Mouse (Mus musculus): ENCODE measurements around the gene Mcub.

Mcub gene

DNA sequence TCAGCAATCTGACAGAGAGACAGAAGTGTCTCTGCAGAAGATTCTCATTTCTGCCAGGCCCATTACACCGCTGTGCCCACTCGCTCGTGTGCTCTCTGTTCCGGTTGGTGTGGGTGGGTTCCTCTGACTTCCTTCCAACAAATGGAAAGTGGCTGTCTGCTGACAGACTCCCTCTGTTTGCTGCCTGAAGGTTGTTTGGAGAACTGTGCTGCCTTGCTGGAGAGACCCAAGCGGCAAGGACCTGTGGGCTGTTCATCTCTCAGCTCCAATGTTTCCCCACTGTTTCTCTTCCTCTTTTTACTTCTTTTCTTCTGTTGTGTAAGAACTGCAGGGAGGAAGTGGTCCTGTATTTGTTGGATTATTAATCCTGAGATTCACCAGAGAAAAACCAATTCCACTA is 21.6 kb downstream of the Mcub start:
- DNase-seq (ENCODE audit: low spot score): peak; percentile 29

DNA sequence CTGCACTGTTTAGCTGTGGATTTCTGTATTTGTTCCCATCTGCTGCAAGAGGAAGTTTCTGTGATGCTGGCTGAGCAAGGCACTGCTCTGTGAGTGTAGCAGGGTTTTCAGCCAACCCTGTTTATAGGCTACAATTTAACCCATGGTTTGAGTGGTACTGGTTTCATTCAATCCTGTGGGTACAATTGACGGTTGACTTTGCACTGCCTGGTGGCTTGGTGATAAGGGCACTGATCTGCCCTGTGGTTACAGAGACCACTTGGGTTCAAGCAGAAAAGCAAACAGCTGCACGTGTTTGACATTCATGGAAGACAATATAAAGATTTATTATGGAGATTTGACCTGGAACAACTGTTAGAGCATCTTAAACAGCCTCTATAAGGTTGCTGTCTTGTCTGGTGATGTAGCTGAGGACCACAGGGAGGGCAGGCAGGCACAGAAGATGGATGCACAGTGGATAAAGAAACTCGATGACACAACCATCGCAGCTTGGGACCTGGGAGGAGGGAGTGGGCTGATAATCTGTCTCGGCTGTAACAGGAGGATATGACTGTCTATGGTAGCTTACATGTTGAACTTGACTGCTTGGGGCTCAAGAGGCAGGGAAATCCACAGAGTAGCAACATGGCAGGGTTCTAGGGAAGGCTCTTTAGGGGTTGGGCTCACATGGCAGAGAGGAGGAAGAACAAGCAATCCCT is 23.6 kb downstream of the Mcub start:
- no peak for DNase-seq (ENCODE audit: low spot score)

DNA sequence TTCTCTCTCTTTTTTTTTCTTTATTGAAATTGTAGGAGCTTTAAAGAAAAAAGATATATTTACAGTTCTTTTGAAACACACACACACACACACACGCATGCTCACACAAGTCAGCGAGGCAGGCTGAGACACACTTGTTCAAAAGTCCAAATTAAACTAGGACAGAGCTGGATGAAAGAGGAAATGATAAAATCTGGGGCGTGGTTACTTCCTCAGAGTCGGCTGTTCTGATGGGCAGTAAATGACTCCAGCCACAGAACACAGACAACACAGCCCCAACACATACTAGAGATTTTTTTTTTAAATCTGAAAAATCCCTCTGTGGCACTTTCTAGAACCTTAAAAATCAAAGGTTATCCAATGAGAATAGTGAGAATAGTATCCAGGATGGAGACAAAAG is 26.2 kb downstream of the Mcub start:
- no peak for DNase-seq (ENCODE audit: low spot score)

DNA sequence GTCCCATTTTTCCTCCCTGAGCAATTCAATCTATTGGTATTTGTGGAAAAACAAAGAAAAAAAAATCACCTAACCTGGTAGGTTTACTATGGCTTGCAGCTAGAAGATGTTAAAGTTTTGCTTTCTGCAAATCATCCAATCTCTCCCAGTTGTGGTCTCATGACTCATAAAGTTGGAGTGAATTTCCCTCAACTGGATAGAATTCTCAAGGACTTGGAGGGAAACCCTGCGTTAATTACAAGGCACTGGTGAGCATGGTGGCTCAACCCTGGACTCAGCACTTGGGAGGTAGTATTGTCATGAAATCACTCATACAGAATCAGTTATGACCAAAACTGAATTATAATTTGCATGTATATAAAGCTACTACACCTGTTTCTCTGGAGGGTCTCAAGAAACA is 28.7 kb downstream of the Mcub start:
- no peak for DNase-seq (ENCODE audit: low spot score)

DNA sequence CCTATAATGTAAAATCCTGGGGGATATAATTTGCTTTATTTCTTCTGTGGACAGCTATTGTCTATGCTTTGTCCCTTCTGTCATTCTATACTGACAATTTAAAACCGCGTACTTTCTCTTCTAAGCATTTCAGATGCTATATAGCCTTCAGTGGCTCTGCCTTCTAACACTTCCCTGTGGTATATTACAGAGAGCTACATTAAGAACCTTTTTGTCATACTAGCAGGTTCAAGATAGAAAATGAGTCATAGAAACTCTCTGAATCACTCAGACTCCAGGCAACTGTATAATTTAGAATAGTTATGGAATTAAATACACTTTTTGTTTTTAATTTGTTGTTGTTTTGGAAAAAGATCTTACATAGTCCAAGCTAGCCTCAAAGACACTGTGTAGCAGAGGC is 29.2 kb downstream of the Mcub start:
- DNase-seq (ENCODE audit: low spot score): no peak

DNA sequence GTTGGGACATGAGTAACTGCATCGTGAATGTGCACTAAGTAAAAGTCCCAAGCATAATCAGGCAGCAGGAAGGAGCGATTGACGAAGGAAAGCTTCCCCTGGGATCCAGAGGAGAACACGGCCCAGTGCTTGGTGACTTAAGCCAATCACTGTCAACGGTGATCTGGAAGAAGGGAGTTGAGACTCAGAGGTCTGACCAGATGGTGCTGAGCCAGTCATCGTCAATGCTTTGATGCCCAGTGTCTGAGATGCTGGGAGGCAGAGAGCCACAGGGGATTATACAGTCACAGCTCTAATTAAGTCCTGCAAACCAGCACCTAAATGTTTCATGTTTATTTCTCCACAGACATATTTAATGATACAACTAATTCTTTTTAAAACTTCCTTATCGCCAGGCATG is 30.9 kb downstream of the Mcub start:
- DNase-seq (ENCODE audit: low spot score): no peak

DNA sequence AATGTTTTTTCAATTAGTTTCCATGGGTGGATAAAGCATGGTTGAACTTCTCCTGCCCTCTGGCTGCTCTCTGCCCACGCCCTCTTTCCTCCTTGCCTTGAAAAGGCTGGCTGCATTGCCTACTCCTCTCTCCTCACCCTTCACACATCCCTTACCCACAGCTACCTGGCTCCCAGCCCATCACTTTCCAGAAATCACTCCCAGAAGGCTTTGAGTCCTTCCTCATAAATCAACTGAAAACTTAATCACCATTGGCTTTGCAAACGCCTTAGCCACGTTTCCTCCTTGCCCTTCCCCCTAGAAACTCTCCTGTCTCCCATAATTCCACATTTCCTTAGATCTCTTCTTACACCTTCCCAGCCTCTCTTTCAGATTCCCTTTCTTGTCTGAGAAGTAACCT is 32.2 kb downstream of the Mcub start:
- DNase-seq (ENCODE audit: low spot score): no peak

DNA sequence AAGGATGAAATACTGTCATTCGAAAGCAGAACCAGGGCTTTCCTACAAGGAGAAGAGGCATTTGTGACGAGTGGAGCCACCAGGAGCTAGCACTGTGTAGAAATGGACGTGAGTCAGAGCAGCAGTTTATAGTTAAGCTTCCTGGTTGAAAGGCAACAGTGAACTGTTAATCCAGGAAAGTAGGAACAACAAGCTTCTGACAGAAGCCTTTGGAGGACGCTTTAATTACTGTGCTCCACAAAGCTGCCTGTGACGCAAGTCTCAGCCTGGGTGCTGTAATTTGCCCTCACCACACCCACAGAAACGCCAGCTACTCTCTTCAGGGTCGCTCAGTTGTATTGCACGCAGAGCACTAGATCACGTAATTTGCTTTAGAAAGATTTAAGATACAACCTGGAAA is 33.4 kb downstream of the Mcub start:
- no peak for DNase-seq (ENCODE audit: low spot score)

DNA sequence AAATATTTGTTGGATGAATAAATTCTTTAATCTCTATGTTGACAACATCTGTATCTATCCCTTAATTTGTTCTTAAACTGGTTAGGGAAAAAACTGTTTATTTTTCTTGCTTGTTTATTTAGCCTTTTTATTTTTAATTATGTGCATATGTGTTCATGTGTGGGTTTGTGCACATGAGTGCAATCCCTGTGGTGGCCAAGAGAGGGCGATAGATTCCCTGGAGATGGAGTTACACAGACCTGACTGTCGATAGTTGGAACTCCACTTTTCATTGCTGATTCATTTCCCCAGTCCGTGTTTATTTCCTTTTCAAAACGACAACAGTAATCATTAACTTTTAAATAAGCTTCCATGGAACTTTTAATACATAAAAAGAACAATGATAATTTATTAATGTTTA is 37.6 kb downstream of the Mcub start:
- no peak for DNase-seq (ENCODE audit: low spot score)

DNA sequence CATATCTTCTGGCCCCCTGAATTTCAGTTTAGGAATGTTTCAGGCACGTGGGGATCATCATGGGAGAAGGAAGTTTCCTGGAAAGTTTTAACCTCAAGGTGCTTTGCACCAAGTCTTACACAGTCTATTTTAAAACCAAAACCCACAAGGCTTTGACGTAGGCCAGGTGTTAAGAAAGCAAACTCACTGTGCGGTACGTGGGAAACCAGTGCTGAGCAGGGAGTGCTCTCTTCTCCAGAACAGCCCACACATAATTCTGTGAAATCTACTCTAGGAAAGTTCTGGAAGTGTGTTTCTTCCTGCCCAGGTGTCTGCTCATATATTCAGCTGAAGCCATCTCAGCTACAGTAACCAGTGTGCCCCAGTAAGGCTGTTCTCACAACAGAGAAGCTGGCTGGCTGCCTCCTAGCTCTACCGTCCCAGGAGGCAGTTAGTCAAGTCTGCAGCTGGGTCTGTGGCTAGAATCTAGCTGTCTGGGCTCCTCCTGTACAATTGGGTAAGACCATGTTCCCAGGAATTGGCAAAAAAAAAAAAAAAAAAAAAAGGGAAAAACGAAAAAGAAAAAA is 39.7 kb downstream of the Mcub start:
- DNase-seq (ENCODE audit: low spot score): no peak

DNA sequence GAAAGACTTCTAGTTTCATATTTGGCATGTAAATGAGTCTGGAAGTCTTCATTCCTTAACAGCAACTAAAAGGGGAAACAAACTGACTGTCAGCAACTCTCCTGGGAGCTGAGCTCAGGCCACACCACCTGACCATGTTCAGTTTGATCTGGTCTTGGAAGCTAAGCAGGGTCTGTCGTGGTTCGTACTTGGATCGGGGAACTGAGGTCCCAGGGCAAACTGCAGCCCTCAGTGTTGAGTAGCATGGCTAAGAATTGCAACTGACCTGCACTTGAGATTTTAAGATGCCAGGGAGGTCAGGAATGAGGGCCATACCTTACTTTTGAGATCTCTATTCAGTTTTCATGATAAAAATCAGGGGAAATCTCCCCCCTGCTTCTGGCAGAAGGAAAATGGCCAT is 44.1 kb downstream of the Mcub start:
- DNase-seq (ENCODE audit: low spot score): no peak

DNA sequence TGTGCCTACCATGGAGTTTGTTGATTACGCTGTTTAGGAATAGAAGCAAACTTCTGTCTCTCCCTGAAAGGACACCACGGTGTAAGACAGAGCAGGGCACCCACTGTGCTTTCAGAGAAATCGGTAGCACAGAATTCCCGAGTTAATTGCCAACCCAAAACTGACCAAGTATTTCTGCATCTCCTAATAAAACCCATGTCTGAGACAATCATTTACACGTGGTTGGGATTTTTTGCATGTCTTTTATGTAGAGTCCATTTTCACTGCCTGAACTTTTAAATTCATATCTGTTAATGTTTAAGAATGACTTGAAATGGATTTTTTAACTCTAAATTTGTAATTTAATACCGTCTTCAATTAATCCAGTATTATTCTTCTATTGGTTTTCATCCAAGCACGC is 46.4 kb downstream of the Mcub start:
- no peak for DNase-seq (ENCODE audit: low spot score)

DNA sequence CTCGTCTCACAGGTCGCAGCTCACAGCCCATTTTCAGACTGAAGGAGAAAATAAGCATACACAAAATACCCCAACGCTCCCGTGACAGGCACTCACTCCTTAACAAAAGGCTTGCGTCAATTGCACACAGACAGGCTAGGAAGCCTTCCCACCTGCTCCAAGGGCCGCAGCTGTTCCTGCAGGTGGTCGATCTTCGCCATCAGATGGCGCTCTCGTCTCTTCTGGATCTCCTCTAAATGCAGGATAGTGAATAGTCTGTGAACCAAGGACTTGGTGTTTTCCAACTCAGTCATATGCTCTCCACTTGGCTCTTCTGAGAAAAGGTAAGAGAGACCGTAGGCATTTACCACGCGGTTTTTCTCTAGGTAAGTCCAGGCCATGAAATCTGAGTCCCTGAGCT is 51.6 kb downstream of the Mcub start:
- DNase-seq (ENCODE audit: low spot score): peak; percentile 65

DNA sequence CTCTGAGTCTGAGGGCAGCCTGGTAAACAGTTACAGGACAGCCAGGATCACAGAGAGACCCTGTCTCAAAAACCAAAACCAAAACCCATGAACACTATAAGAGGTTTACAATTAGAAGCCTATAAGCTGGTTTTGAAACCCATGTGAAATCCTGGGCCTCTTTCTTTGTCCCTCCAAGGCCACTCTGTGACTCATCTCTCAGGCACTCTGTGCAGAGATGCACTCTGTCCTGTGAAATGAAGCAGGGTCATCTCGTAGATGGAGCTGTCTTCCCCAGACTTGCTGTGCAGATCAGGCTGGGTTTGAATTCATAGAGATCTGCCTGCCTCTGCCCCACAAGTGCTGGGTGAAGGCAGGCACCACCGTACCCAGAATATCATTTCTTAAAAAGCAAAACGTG is 52.6 kb downstream of the Mcub start:
- DNase-seq (ENCODE audit: low spot score): no peak

DNA sequence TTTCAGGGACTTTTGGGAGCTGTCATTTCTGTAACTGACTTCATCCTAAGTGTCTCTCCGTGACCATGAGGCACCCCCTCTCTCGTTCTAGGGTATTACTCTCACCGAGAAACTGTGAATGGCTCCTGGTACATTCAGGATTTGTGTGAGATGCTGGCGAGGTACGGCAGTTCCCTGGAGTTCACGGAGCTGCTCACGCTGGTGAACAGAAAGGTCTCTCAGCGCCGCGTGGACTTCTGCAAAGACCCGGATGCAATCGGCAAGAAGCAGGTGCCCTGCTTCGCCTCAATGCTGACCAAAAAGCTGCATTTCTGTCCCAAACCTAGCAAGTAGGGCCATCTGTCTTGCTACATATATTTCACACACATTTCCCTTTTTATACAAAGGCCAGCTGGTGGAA is 56.8 kb downstream of the Mcub start:
- DNase-seq (ENCODE audit: low spot score): no peak

DNA sequence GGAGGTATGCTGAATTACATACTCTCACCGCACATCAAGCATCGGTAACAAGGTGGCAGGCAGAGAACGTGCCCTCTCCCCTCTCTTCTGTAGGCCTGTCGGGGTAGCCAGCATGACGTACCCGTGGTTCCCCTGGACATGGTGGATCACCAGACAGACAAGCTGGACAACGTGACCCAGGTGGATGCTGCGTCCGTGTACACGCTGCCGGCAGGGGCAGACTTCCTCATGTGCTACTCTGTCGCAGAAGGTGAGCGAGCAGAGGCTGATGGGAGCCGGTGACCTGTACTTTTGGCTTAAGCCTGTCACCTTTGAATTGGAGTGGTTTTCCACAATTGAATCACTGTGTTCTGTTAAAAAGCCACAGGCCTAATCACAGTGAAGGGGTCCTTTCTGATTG is 58.0 kb downstream of the Mcub start:
- no peak for DNase-seq (ENCODE audit: low spot score)

DNA sequence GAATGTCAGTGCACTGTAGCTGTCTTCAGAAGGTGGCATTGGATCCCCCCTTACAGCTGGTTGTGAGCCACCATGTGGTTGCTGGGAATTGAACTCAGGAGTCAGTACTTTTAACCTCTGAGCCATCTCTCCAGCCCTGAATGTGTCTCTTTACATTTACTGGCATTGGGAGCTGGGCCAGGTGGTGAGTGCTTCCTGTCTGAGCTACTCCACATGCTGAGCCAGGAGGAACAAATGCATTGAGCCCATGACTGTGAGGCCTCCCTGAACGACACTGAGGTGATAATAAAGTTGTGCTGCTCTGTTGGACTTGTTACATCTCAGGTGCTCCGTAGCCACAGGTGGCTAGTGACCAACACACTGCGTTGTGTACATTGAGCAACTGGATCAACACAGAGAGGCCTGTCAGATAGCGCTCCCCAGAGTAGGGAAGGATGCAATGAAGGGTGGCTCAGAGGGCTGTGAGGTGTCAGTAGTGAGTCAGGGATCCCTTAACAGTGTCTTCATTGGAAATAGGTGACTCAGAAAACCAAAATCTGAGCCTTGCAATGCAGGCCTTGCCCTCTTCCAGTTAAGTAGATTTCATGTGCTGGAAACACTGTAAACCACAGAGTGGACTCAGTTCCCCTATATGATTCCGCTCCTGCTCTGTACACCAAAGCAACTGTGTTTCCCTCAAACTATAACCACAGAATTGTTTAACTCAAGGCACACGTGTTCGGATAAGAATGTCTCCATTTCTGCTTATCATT is 65.4 kb downstream of the Mcub start:
- no peak for DNase-seq (ENCODE audit: low spot score)

DNA sequence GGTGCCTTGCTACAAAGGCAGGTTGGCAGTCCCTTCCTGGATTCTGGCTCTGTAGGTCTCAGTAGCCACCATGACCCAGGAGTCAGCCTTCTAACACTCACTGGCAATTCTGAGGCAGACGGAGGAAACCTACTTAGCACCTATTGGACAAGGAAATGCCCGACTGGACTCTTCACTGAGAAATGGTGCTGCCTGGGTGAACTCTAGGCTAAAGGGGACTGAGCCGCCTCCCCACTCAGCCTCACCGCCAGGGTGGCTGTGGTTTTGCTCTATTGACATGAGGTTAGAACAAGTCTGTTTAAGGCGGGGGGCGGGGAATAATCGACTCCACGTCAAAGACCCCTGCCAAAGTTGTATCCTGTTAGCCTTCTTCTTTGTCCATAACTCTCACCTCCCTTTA is 66.1 kb downstream of the Mcub start:
- no peak for DNase-seq (ENCODE audit: low spot score)

DNA sequence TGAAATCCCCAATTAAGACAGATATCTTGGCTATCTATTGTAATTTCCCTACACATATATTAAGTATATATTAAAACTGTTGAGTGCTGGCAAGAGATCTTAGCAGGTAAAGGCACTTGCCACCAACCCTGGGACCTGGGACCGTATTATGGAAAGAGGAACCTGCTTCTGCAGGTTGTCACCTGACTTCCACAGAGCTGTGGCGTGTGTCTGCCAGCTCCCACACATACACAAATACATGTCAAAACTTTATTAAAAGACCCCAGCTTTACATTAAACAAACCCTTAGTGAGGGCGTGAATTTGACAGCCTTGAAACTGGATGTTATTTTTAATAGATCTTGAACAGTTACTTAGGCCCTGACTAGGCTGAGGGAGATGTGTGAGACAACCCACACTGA is 66.6 kb downstream of the Mcub start:
- DNase-seq (ENCODE audit: low spot score): no peak

DNA sequence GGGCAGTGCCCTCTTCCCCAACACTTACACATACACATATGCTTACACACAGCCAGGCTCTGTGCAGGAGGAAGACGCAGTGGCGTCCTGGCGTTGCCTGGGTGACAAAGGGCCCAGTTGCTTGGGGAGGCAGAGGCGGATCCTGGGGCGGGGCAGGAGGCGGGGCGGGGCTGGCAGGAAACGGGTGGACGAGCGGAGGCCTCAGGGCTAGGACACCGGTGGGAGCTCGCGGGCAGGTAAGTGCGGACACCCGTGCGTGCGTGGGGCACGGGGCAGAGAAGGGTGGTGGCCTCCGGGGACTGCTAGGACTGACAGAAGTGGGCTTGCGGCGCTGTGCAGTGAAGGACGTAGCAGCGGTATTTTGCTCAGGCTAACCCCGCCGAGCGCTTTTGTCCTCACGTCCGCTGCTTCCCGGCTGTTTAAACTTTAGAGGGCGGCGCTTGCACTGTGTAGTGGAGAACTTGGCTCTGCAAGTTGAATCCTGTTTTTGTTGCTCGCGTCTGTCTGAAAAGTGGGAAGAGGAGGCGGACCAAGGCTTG is 68.7 kb downstream of the Mcub start, which contains the start of gene Casp6:
Casp6 (plus strand) TSS at position 155 of the 539 bp plus-strand sequence.
- DNase-seq (ENCODE audit: low spot score): peak; percentile 15

DNA sequence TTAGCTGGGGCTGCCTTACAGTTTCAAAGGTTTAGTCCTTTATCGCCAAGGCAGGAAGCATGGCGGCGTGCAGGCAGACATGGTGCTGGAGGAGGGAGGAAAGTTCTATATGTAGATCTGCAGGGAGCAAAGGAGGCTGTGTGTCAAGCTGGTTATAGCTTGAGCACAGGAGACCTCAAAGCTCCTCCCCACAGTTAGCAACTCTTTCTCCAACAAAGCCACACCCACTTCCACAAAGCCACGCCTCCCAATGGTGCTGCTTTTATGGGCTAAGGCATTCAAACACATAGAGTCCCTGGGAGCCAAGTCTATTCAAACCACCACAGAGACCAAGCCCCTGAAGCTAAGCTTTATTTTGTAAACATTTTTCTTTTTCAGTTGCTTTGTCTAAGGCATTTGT is 71.1 kb downstream of the Mcub start:
- no peak for DNase-seq (ENCODE audit: low spot score)

DNA sequence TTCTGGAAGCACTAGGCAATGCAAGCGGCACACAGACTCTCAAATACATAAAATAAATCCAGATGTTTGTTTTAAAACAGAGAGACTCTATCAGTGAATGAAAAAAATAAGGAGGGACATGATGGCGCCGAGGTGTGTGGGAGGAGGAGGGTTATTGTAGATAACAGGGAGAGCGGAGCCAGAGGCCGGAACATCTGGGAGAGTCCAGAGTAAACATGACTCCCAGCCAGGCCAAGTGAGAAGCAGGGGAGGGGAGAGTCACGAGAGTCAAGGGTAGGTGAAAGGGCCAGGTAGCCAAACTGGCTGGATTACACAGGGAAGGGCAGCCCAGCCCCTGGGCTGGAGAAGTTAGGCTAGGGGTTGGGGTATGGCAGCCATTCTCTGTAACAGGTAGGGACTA is 73.4 kb downstream of the Mcub start:
- DNase-seq (ENCODE audit: low spot score): no peak

DNA sequence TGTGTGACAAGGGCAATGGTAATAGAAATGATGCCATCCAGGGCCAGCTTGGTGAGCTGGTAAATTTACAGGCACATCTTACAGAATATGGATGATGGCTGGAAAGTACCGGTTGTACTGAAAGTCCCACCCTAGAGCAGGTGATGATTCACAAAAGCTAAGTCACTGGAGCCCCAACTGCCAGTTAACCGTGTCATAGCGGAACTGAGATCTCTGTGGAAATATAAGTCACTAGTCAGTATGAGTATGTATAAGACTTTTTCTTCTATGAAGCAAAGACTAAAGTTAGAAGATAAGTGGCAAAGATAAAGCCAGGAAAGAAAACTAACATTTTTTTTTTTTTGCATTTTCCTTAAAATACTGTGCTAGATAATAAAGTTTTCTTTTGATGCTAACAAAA is 76.9 kb downstream of the Mcub start:
- DNase-seq (ENCODE audit: low spot score): no peak

Measured in layer of hippocampus, adult 9-10 months (tissue).